Mouse (Mus musculus) fibroblast of lung, adult 2 months (primary cell): ENCODE measurements around the gene Chrnb1.

Experiments
- DNase-seq: peaks from one replicate; pipeline ENCODE4 v3.0.0-alpha.2; 2011; ENCODE audit warnings: low read depth

Chrnb1 gene

DNA sequence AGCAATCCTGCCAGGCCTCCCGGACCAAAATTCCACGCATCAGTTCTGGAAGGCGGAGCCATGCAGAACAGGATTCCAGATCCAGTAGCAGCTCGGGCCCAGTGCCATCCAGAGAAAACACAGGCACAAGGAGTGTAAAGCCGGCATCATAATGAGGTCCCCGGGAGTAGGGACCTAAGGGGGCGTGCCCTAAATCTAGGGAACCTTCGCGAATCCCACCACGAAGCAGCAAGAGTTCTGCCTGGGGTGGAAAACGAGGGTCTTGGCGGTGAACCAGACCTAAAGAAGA is 8.9 kb upstream of the Chrnb1 start:
- DNase-seq: no peak

DNA sequence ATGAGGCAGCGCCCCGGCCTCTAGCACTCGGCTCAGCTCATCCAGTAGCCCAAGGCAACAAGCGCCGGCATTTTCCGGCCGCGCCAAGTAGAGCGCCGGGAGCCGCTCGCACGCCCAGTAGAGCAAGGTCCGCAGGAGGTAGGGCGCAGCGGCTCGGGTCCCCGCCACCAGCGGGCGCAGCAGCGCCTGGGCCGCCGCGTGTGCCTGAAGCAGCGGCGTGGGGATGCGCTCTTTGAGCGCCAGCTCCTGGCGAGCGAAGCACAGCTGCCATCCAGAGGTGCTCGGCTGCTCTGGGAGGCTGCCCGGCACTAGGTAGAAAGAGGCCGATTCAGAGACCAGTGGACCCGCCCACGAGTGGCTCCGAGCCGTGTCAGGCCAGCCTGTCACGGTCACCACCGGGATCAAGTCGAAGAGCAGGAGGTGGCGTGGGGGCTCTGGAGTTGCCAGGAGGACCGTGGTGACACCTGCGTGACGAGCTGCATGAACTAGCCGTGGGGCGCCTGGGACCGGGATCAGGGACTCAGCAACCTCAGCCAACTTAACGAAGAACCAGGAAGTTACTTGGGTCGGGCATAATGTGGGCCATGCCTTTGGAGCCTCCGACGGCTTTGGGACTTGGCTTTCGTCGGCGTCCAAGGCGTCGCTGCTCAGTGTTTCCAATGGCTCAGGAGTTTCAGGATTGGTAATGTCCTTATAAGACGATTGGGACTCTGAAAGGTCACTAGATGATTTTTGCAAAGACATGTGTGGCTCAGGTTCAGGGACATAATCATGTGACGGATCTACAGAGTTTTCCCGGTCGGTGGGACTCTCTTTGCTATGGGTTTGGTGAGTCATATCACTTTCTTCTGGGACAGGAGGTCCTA is 8.3 kb upstream of the Chrnb1 start:
- DNase-seq: peak; percentile 32

DNA sequence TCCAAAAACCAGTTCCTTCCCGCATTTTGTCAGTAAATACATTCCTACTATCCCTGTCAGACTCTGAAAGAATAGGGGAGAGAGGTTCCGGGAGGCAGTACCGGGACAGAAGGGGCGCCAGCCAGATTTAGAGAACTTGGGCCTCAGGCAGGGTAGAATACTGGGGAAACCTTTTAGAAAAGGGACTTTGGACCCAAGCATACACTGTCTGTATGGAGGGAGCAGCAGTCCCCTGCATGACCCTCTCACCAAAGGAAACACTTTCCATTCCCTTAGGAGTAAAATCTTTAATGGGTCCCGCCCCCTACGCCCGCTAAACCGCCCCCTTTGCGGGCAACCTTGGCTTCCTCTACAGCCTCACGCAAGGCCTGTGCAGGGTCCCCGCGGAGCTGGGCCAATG is 7.6 kb upstream of the Chrnb1 start:
- DNase-seq: no peak

DNA sequence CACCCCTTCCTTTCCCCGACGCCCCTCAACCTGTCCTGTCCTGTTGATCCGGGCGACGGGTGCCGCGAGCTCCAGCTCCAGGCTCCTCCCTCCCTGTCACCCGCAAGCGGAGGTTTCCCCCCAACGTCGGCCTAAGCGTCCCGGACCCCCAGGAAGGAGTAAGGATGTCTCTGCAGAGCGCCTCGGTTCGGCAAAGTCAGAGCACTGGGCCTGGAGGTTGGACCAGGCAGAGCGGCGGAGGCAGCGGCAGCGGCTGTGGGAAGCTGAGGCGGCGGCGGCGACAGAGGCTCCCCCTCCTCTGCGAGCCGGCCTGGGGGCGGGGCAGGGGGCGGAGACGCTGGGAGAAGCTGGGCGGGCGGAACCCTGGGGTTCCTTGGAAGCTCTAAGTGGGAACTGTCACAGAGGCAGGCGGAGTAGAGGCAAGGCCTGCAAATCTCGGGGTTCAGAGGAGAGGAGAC is 6.9 kb upstream of the Chrnb1 start:
- no peak for DNase-seq

DNA sequence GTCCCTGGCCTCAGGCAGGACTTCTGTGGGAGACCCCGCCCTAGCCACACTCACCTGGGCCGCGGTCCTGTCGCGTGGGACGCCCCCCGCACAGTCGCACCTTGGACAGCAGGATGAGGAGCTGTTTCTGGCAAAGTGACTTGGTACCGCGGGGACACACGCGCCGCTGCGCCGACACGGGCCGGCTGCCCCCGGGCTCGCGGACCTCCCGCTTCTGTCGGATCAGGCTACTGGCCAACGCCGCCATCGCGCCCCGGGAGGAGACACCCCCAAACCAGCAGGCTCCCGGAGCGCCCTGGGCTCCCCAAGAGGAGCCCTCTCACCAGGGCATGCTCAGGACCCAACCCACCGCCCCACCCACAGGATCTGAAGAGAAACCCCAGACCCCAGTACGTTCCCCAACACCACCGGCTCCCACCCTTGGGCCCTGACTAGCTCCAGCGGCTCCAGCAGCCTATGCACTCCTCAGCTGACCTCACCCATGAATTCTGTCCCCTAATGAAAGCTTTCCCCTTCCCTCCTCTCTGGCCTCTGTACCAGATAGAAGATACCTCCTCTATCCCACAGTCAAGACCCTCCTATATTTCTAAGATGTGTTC is 5.7 kb upstream of the Chrnb1 start, which contains the start of gene Fgf11:
Fgf11 (minus strand) TSS at position 479 of the 599 bp plus-strand sequence.
- no peak for DNase-seq

GRCm38 (mm10) chr11:69800392-69801197 is 4.9 kb upstream of the Chrnb1 start:
- no peak for DNase-seq

- DNase-seq: no peak
Measured at GRCm38 (mm10) chr11:69800138-69800391, 4.3 kb upstream of the Chrnb1 start.

DNA sequence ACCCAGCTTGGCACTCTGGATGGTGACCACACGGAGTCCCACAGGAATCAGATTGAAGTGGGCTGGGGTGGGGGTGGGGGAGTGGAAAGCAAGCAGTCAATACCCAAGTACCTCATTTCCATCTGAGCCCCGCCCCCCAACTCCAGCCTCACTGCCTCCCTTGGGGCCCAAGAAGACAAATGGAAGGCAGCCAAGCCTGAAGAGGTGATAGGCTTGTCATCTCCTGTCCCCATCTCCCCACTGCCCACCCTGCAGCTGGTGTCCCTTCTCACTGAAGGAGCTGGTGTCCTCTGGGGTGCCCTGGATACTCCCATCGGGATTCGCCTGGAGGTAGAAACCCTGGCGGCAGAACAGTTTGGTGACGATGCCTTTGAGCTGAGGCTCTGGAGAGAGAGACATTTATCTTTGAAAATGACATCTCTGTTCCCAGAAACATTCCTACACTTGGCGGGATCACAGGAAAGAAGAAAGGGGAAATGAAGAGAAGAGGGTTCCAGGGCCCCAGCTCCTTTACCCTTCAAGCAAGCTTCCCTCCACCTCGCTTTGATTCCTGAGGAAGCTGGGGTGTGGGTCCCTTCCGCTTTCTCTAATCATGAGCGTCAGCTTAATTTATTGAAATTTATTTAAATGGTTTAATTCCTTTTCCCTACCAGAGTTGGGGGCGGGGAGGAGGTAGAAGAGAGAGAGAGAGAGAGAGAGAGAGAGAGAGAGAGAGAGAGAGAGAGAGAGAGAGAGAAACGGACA is 3.8 kb upstream of the Chrnb1 start:
- no peak for DNase-seq

GRCm38 (mm10) chr11:69797924-69798323 is 2.2 kb upstream of the Chrnb1 start:
- no peak for DNase-seq

GRCm38 (mm10) chr11:69795983-69796435 is 266 bp upstream of the Chrnb1 start:
- DNase-seq: no peak

DNA sequence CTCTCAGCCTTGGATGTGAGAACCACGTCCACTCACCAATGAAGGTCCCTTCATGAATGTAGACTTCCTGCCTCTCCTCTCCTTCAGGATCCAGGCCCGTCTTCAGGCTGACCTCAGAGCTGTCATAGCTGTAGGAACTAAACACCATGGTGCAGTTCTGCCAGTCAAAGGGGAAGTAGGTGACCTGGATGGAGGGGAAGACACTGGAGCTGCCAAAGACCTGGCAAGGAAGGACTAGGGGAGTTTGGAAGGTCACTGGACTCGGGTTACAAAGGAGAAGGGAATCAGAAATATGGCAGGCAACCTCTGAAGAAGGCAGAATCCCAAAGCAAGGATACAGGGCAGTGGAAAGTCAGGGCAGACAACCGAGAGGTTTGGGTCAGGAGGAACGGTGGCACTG is 2.3 kb downstream of the Chrnb1 start:
- DNase-seq: no peak

DNA sequence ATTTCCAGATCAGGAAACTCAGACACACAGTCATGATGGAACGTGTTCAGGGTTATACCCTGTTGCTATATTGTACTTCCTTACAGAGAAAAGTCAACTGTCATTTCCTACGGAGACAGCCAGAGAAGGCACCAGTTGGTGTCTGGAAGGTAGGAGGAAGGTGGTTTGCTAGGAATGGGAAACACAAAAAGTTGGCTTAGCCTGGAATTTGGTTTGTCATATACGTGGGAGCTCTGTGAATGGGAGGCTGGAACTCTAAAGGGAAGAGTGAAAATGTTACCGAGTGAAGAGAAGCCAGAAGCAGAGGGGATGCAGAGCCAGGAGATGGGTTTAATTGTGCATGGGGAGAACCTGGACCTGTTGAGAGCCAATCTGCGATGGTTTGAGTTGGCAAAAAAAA is 4.3 kb downstream of the Chrnb1 start:
- DNase-seq: no peak

- DNase-seq: no peak
Measured at GRCm38 (mm10) chr11:69789431-69789830, 6.3 kb downstream of the Chrnb1 start.

GRCm38 (mm10) chr11:69787306-69787705 is 8.4 kb downstream of the Chrnb1 start:
- DNase-seq: no peak

DNA sequence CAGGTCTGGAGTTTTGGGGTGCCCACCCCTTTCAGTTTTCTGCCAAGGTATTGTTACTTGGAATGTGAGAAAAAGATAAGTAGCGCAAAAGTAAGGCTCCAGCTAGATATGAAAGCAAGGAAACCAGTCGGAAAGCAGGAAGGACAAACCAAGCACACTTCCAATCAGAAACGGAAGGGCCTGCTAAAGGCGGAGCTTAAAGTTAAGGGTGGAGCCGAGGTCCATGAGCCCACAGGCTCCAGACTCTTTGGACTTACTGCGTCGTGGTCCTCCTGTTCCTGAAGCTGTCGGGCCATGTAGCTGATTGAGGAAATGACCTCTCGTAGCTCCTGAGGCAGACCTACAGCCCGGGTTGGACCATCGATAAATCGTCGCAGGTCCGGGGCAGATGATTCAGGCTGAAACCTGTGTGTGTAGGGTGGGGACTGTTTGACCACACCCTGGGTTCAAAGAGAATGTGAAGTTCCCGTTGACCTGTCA is 10.9 kb downstream of the Chrnb1 start:
- DNase-seq: no peak

GRCm38 (mm10) chr11:69781828-69782227 is 13.9 kb downstream of the Chrnb1 start:
- no peak for DNase-seq

DNA sequence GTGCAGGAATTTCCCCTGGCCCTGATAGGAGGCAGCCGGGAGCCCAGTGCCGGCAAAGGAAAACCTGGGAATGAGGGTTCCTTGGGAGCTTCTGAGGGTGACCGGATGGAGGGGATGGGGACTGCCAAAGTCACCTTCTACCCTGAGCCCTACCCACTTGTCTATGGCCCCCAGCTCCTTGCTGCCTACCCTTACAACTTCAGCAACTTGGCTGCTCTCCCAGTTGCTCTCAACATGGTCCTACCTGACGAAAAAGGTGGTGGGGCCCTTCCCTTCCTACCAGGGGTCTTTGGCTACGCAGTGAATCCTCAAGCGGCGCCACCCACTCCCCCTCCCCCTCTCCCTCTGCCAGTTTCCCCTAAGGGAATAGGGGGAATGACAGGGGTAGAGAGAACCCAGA is 16.8 kb downstream of the Chrnb1 start:
- no peak for DNase-seq

- no peak for DNase-seq
Measured at GRCm38 (mm10) chr11:69778258-69778982, 17.3 kb downstream of the Chrnb1 start.

- no peak for DNase-seq
Measured at GRCm38 (mm10) chr11:69777504-69778257, 18.1 kb downstream of the Chrnb1 start.

DNA sequence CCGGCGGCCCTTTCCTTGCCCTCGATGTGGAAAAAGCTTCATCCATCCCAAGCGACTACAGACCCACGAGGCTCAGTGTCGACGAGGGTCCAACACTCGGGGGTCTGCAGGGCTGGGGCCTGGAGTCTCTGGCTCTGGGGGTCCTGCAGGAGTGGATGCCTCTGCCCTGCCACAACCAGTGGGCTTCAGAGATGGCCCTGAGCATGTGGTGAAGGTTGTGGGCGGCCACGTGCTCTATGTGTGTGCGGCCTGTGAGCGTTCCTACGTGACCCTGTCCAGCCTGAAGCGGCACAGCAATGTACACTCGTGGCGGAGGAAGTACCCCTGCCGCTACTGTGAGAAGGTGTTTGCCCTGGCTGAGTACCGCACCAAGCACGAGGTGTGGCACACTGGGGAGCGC is 19.3 kb downstream of the Chrnb1 start:
- DNase-seq: no peak

GRCm38 (mm10) chr11:69775716-69776115 is 20.0 kb downstream of the Chrnb1 start:
- DNase-seq: no peak
